Mouse (Mus musculus): Measurements from ENCODE around the gene Zfp61.

- TF ChIP-seq EP300 (IDR thresholded peaks at IDR 0.05; ENCODE audit: low read depth) (no peak), CTCF (IDR thresholded peaks at IDR 0.05; ENCODE audit: low read depth) (no peak)
Measured at GRCm38 (mm10) chr7:24287670-24288069, 13.4 kb downstream of the Zfp61 start.
